Mouse (Mus musculus): ENCODE measurements around the gene Dynlrb2.

GRCm38 (mm10) chr8:116538763-116539162 is 34.0 kb downstream of the Dynlrb2 start:
- no peak for TF ChIP-seq POLR2A (IDR thresholded peaks at IDR 0.05; ENCODE audit: extremely low read depth, insufficient read depth, low read length)
- TF ChIP-seq CTCF (IDR thresholded peaks at IDR 0.05; ENCODE audit: extremely low read depth, insufficient read depth, low read length) = no peak
